Mouse (Mus musculus) monocyte, adult 2 months (primary cell): ENCODE data around the gene Fsd1l.

Experiments used
- DNase-seq, 2 experiments: peaks; one replicate each; pipeline ENCODE4 v3.0.0; 2022; ENCODE audit warnings: low spot score in 2 of 2, low read depth in 1 of 2

The Fsd1l gene

GRCm38 (mm10) chr4:53738956-53739616 lies 107.8 kb downstream of the Fsd1l start:
- no peak for DNase-seq

DNA sequence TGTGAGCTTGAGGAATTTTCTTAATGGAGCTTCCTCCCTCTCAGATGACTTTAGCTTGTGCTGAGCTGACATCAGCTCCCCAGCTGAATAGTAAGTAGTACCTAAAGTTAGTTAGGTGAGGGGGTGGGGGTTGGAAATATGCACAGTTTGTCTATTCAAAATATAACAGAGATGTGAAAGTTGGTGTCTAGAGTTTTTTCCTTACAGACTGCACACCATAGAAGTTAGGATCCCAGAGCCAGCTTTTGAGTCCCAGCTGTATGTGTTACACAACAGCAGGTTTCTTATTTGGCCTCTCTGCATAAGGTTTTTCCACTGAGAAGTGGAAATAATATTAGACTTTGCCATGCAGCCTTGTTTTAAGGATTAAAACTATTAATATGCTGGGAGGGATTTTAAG lies 118.6 kb downstream of the Fsd1l start:
- no peak for DNase-seq

DNA sequence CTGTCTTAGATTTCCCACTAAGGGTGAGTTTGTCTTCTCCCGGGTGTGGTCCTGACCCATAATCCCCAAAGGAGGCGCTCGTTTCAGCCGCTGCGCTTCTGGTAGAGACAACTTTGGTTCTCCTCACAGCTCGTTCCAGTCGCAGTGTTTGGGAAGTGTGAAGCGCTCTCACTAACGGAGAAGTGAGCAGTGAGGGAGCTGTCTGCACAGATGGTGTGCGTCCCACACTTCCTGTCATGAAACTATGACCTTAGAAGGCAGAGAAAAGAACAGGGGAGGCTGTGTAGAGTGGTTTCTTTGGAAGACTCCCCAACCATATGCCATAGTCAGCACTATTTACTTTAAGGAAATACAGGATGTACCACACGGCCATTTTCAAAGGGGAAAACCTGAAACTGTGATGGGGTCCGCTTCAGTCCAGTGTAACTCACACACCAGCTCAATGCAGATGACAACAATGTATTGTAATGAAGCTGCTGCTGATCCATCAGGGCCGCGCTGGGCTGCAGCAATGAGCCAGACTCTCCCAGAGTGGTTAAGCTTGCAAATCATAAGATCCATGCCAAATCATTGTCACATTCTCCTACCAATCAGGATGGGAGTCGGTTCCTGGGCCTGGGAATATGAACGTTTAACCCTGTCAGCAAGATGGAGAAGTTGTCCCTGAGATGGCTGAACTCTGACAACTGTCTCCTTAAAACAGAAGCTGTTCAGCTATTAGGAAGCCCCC lies 119.3 kb downstream of the Fsd1l start:
- DNase-seq: no peak
